Mouse (Mus musculus) lung, postnatal 0 days (tissue): Measurements from ENCODE around the gene Fut11.

Source experiments
- CTCF ChIP-seq: IDR thresholded peaks from 2 replicates; pipeline ENCODE4 v1.5.1; 2016; ENCODE audit warnings: antibody characterized with exemption, mild to moderate bottlenecking
- EP300 ChIP-seq: IDR thresholded peaks from 2 replicates; pipeline ENCODE4 v1.6.1; 2016; ENCODE audit warnings: antibody characterized with exemption, mild to moderate bottlenecking, control low read depth

- TF ChIP-seq CTCF = no peak
- no peak for TF ChIP-seq EP300
These were observed 48.4 kb upstream of the Fut11 start for GRCm38 (mm10) chr14:20646381-20646780.
